Mouse (Mus musculus): ENCODE measurements around the gene Cox7a1. TPM values are rescaled to one million over a fixed set of nuclear protein-coding genes. Genes with fewer than 3 reads are reported as not detected.

The Cox7a1 gene
- total and polyA plus RNA-seq, 2 experiments from 2014 or later: 816 to 1,339 TPM

DNA sequence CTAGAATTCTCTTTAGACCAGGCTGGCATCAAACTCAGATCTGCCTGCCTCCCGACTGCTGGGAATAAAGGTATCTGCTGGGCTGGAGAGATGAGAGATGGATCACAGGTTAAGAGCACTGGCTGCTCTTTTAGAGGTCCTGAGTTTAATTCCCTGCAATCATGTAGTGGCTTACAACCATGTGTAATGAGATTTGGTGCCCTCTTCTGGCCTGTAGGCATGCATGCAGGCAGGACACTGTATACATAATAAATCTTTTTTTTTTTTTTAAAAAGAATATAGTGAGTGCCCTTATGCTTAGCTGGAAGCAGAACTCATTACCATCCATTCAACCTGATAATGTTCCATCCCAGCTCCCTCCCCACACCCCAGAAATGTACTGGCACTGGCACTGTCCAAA is 29.9 kb upstream of the Cox7a1 start:
- H3K4me3 ChIP-seq (ENCODE audit: low read depth, low read length): no peak overlapping the region
- H3K36me3 ChIP-seq (replicated peaks; ENCODE audit: control insufficient read depth, insufficient read depth, low read length): peaks cover 42% of the 10 kb centered on the region
- no peaks in the 10 kb centered on the region for H3K4me1 ChIP-seq (ENCODE audit: control insufficient read depth, insufficient read depth)
- peaks cover 82% of the 10 kb centered on the region for H3K9me3 ChIP-seq (replicated peaks; ENCODE audit: control insufficient read depth, low read length)
- no peak overlapping the region for H3K4me2 ChIP-seq (ENCODE audit: low read depth, low read length)
- no peak for ATAC-seq (ENCODE audit: insufficient read depth, low read depth)
- DNase-seq (ENCODE audit: low spot score): no peak
- no peaks in the 10 kb centered on the region for H3K27me3 ChIP-seq (ENCODE audit: control insufficient read depth, insufficient read depth, low read length)
- WGBS: 96% methylated on average over 1 of the region's 1 CpGs
- H3K27ac ChIP-seq (ENCODE audit: low read depth): no peak overlapping the region
- TF ChIP-seq EP300 (IDR thresholded peaks at IDR 0.05; ENCODE audit: low read depth) (no peak), CTCF (IDR thresholded peaks at IDR 0.05; ENCODE audit: low read depth) (no peak)
- no peak overlapping the region for H3K9ac ChIP-seq (replicated peaks; ENCODE audit: low read depth, low read length)

DNA sequence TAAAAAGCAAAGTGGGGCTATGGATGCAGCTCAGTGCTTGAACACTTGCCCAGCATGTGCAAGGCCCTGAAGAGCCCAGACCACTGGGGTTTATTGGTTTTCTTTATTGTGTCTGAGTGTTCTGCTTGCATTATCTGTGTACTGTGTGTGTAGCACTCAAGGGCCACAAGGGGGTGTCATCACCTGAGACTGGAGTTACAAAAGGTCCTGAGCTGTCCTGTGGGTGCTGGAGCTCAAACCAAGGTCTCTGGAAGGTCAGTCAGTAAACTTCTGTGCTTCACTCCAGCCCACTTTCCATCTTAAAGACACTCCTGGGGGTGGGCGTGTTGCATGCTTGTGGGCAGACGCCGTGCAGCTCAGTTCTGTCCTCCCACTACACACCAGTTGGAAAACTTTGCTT is 28.4 kb upstream of the Cox7a1 start:
- DNase-seq (ENCODE audit: low spot score): no peak
- 98% methylated on average over 3 of the region's 3 CpGs for WGBS
- no peak for ATAC-seq (ENCODE audit: insufficient read depth, low read depth)
- Histone ChIP-seq H3K27ac (ENCODE audit: low read depth) (no peak overlapping the region), H3K27me3 (ENCODE audit: control insufficient read depth, insufficient read depth, low read length) (no peaks in the 10 kb centered on the region), H3K4me2 (ENCODE audit: low read depth, low read length) (no peak overlapping the region), H3K4me3 (ENCODE audit: low read depth, low read length) (no peak overlapping the region), H3K9ac (replicated peaks; ENCODE audit: low read depth, low read length) (no peak overlapping the region), H3K4me1 (ENCODE audit: control insufficient read depth, insufficient read depth) (no peaks in the 10 kb centered on the region), H3K9me3 (replicated peaks; ENCODE audit: control insufficient read depth, low read length) (peaks cover 81% of the 10 kb centered on the region), H3K36me3 (replicated peaks; ENCODE audit: control insufficient read depth, insufficient read depth, low read length) (peaks cover 46% of the 10 kb centered on the region)
- TF ChIP-seq CTCF (IDR thresholded peaks at IDR 0.05; ENCODE audit: low read depth) (no peak), EP300 (IDR thresholded peaks at IDR 0.05; ENCODE audit: low read depth) (no peak)

- Histone ChIP-seq H3K4me3 (ENCODE audit: low read depth, low read length) (no peak overlapping the region), H3K4me1 (ENCODE audit: control insufficient read depth, insufficient read depth) (peaks cover 8% of the 10 kb centered on the region; the same call in 1 of the 2 replicates), H3K9me3 (replicated peaks; ENCODE audit: control insufficient read depth, low read length) (peaks cover 37% of the 10 kb centered on the region), H3K4me2 (ENCODE audit: low read depth, low read length) (no peak overlapping the region), H3K9ac (replicated peaks; ENCODE audit: low read depth, low read length) (no peak overlapping the region), H3K27ac (ENCODE audit: low read depth) (no peak overlapping the region), H3K36me3 (replicated peaks; ENCODE audit: control insufficient read depth, insufficient read depth, low read length) (peaks cover 55% of the 10 kb centered on the region), H3K27me3 (ENCODE audit: control insufficient read depth, insufficient read depth, low read length) (no peaks in the 10 kb centered on the region)
- no peak for DNase-seq (ENCODE audit: low spot score)
- 89% methylated on average over 5 of the region's 5 CpGs for WGBS
- no peak for TF ChIP-seq EP300 (IDR thresholded peaks at IDR 0.05; ENCODE audit: low read depth)
- TF ChIP-seq CTCF (IDR thresholded peaks at IDR 0.05; ENCODE audit: low read depth): 0 out of 2 replicates have a peak, but pooled peaks have one; percentile 3
- ATAC-seq (ENCODE audit: insufficient read depth, low read depth): no peak
These were observed 20.8 kb upstream of the Cox7a1 start for GRCm38 (mm10) chr7:30163113-30163512.

DNA sequence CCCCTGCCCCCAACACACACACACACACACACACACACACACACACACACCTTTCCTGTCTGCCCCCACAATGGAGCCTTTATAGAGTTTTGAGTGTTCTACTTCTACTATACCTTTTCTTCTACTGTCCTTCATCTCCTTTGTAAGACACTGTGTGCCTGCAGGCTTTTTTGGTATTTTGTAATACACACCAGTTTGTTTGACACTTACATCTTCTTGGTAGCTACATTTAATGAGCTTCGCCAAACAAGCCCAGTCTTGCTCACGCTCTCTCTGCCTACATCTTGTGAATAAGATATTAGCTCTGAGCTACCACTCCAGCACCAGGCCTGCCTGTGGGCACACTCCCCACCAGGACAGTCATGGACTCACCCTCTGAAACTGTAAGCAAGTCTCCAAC is 19.2 kb upstream of the Cox7a1 start:
- Histone ChIP-seq H3K4me3 (ENCODE audit: low read depth, low read length) (no peak overlapping the region), H3K36me3 (replicated peaks; ENCODE audit: control insufficient read depth, insufficient read depth, low read length) (peaks cover 38% of the 10 kb centered on the region), H3K4me2 (ENCODE audit: low read depth, low read length) (no peak overlapping the region), H3K27ac (ENCODE audit: low read depth) (no peak overlapping the region), H3K9me3 (replicated peaks; ENCODE audit: control insufficient read depth, low read length) (peaks cover 24% of the 10 kb centered on the region), H3K27me3 (ENCODE audit: control insufficient read depth, insufficient read depth, low read length) (no peaks in the 10 kb centered on the region), H3K4me1 (ENCODE audit: control insufficient read depth, insufficient read depth) (peaks cover 10% of the 10 kb centered on the region; the same call in 1 of the 2 replicates), H3K9ac (replicated peaks; ENCODE audit: low read depth, low read length) (no peak overlapping the region)
- TF ChIP-seq EP300 (IDR thresholded peaks at IDR 0.05; ENCODE audit: low read depth) (no peak), CTCF (IDR thresholded peaks at IDR 0.05; ENCODE audit: low read depth) (no peak)
- ATAC-seq (ENCODE audit: insufficient read depth, low read depth): no peak
- 96% methylated on average over 2 of the region's 2 CpGs for WGBS
- no peak for DNase-seq (ENCODE audit: low spot score)

DNA sequence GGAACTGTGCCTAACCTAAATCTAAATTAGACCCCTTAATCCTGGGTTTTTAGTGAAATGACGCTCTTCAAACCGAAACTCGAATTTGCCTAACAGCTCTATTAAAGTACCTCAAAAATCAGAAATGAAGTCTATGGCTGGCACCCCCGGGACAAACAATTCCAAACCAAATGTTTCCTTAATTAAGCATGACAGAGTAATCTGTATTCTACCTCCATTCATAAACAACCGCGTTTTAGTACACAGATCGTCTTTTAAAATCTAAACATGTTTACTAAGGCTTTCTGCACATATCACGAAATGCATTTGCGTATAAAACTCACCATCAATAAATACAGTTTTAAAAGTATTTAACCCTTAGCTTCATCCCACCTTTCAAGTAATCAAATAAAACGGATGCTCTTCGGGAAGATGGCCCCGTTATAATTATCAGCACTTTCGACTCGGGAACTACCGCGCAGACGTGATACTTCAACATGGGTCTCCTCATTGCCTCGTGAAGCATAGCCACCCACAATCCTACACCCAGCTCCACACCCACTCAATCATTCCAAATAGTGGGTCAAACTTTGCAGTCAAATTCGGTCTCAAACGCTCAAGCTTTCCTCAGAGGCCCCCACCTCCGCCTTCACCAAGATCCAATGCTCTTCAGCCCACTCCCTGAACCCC is 14.9 kb upstream of the Cox7a1 start:
- DNase-seq (ENCODE audit: low spot score) (peak; percentile 40), ATAC-seq (ENCODE audit: insufficient read depth, low read depth) (peak; percentile 16)
- peaks cover 19% of the 10 kb centered on the region for H3K4me1 ChIP-seq (ENCODE audit: control insufficient read depth, insufficient read depth)
- no peak for TF ChIP-seq CTCF (IDR thresholded peaks at IDR 0.05; ENCODE audit: low read depth)
- no peak; the same call in 1 of the 2 replicates for TF ChIP-seq EP300 (IDR thresholded peaks at IDR 0.05; ENCODE audit: low read depth)
- peaks cover 4% of the 10 kb centered on the region; the same call in 1 of the 2 replicates for H3K9me3 ChIP-seq (replicated peaks; ENCODE audit: control insufficient read depth, low read length)
- H3K27me3 ChIP-seq (ENCODE audit: control insufficient read depth, insufficient read depth, low read length): no peaks in the 10 kb centered on the region
- 3% methylated on average over 21 of the region's 21 CpGs for WGBS
- H3K9ac ChIP-seq (replicated peaks; ENCODE audit: low read depth, low read length): peak overlapping the region; percentile 69
- H3K27ac ChIP-seq (ENCODE audit: low read depth): peak overlapping the region; percentile 88
- H3K36me3 ChIP-seq (replicated peaks; ENCODE audit: control insufficient read depth, insufficient read depth, low read length): no peaks in the 10 kb centered on the region
- peak overlapping the region; percentile 68 for H3K4me3 ChIP-seq (ENCODE audit: low read depth, low read length)
- peak overlapping the region; percentile 84 for H3K4me2 ChIP-seq (ENCODE audit: low read depth, low read length)
